Mouse (Mus musculus) T-helper 2 cell (primary cell): Measurements from ENCODE around the gene Pdx1.

Experiments used
- in situ Hi-C: fragments of 300-600 bp; cut with MboI, MseI; formaldehyde crosslinking; loops from one replicate; pipeline ENCODE4 v1.15.1; 2025; ENCODE audit warnings: high pct_unique_total_duplicates

Gene Pdx1

DNA sequence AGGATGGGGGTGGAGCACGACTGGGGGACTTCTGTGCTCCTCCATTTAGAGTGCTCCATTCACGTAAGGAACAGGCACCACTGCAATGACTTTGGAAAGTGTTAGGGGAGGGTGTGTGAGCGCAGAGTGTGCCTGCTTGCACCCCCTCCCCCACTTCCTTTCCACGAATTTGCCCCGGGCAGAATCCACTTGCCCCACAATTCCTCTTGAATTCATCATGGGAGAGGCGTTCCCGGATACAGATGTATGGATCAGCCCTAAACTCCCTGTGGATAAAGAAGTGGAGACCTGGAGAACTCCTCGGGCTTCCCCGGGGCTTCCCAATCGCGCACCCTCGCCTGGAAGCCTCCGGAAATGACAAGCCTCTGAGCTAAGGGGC, 7.8 kb downstream of the Pdx1 start:
- in situ Hi-C loops: no loop called here

DNA sequence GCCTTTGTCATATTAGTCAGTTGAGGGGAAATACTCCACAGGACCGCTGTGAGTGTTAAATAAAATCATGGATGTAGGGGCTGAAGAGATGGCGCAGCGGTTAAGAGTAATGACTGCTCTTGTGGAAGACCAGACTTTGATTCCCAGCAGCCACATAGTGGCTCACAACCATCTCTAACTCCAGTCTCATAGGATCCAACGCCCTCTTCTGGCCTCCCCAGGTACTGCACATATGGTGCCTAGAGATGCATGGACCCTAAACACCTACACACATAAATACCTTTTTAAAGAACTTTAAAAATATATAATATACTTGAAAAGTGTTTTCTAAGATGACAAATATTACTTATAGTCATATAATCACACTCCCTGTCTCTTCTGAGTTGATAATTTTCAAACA, 14.6 kb downstream of the Pdx1 start:
- in situ Hi-C loops: no loop called here

DNA sequence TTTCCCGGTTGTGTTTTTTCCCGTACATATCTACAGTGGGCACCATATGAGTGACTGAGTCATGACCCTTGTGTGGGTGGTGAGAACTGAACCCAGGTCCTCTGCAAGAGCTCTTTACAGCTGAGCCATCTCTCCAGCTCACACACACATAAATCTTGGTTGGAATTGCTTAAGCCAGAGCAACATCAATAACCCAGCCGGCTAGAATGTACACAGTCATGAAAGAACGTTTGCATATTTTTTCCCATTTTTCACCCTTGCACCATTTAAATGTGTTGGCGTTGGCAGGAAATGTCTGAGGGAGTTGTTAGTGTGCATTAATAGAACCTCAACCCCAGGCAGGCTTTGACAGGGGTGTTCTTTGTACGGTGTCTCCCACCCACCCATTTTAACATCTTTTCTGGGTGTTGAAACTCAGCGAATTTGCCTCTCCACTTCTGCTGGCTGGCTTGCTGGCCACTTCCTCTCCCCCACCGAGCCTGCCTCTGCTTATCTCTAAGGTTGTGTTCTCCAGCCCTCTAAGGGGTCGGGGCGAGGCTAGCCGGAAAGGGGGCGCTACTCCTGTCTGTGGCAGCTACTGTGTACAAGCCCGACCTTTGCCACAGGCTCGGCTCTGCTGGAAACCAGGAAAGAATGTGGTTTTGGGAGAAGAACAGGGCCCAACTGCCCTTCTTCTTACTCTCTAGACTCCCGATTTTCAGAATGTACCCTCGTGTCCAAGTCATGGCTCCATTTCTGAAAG, 22.2 kb downstream of the Pdx1 start:
- in situ Hi-C loops: no loop called here

DNA sequence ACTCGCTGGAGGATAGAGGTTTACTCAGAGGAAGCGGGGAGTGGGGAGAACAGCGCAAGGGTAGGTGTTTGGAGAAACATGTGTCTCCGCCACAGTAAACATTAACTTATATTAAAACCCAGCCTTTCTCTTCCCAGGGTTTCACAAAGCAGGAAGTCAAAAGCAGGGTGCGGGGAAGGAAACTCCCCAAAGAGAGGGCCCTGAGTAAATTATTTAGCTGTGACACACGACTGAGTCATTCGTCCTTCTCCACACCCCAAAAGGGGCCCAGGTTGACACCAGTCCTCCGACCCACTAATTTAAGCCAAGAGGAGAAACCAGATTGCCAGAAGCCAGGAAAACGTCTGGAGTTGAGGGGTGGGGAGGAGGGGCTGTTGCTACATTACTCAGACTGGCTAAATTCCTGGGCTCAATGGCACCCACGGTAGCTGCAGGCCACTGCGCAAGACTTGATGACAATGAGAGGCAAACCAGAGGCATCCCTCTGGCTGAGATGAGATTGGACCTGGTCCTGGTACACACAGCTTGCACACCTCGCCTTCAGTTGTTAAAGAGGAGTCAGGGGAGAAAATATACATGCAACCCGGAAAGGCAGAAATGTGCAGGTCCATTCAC, 22.9 kb downstream of the Pdx1 start:
- in situ Hi-C loops: no loop called here

DNA sequence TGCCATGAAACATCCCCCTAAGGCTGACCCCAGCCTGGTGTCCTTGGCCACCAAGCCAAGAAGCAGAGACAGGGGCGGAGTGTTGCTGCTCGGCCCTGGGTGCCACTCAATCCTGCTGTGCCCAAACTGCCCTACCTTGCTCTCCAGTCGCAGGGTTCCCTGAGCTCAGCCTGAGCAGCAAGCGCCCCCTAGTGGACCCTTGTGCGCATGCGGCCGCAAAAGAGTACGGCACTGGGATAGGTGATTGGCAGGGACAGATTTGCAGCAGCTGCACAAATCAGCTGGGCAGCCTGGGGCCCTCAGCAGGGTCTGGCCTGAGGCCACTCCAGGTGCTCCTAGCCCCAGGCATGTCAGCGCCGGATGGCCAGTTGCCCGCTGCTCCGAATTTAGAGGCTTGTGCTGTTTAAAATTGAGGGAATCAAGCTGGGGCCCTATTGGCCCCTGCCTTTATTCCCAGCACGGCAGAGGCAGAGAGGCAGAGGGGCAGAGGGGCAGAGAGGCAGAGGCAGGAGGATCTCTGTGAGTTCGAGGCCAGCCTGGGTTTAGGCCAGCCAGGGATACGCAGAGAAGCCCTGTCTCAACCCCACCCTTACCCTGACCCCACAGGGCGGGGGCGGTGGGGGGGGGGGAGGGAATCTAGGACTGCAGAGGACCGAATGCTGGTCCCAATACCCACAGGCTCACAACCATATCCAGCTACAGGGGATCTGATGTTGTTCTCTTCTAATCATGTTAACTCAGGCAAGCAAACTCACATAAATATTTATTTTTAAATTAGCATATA, 23.6 kb downstream of the Pdx1 start:
- in situ Hi-C loops: no loop called here

DNA sequence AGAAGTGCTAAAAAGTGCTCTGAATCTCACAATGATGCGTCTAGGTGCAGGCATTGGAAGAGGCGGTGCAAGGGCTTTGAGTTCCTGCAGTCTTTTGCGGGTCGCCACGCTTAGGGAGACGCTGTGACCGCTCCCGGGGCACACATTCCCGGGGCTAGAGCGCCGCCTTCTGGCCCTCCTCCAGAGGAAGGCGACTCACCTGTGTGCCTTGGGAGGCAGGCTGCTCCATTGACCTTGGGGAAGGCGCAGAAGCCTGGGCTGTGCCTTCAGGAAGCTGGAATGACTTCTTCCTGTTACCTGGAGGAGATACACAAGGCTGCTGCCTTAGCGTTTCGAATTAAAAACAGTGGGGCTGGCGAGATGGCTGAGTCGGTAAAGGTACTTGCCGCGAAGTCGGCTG, 24.4 kb downstream of the Pdx1 start:
- in situ Hi-C loops: no loop called here

DNA sequence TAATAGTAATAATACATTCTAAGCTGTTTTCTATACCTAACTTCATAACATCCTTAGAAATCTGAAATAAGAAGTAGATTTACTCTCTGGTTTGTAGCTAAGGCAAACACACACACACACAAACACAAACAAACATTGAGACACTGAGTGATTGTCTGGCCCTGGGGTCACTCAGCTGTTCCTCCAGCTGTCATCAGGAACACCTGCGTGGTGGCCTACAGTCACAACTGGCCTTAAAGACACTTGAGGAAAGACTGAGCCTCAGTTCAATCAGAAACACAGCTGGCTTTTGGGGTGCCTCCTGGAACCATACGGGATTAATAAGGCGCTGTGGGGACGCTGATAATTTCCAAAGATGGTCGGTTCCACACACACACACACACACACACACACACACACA, 27.5 kb downstream of the Pdx1 start:
- in situ Hi-C loops: no loop called here

DNA sequence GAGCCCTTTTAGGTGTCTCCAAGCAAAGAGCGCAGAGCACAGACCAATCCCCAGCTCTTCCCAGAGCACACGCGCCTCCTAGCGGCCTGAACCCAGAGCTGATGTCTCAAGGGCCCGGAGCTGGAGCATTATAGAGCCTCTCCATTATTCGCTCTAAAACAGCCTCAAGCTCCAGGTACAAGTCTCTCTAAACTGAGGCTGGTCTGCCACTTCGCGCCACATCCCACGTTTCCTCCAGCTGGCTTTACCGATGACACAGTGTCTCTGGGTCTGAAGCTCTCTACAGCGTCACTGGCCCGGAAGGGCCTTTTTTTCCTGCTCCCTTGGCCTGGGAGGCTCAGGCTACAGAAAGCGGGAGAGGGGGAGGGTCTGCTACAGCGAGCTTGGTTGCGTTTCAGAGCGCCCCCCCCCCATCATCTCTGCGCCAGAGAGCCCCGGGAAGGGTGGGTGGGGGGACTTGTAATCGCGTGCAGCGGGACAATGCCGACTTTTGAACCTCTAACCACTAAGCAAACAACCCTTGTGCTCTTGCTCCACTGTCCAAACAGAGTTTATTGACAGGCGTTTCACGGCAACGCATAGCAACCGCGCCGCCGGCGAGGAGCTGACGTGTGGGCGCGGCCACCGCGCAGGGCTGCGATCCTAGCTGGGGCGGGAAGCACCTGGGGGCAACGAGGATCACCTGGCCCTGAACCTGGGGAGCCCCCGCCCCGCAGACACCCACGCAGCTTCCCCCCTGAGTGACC, 29.7 kb downstream of the Pdx1 start:
- in situ Hi-C loops: no loop called here

DNA sequence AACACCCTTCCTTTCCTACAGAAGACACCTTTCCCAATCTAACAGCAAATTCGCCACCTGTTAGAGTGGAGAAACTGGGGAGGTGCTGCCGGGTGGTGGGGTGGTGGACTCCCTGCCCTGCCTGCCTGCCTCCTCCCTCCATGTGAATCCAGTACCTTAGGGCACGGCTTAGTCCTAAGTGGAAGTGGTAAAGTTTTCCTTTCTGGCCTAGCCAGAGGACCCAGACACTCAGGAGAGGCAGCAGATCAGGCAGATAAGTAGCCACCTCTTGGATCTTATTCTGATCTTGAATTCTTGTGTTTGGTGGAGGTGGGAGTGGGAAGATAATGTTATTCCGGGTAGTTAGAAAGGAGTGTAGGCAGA, 30.2 kb downstream of the Pdx1 start:
- in situ Hi-C loops: loop anchor here (10.0 kb wide), 1 partner anchor 595 kb away; no protein-coding TSS in a partner anchor

DNA sequence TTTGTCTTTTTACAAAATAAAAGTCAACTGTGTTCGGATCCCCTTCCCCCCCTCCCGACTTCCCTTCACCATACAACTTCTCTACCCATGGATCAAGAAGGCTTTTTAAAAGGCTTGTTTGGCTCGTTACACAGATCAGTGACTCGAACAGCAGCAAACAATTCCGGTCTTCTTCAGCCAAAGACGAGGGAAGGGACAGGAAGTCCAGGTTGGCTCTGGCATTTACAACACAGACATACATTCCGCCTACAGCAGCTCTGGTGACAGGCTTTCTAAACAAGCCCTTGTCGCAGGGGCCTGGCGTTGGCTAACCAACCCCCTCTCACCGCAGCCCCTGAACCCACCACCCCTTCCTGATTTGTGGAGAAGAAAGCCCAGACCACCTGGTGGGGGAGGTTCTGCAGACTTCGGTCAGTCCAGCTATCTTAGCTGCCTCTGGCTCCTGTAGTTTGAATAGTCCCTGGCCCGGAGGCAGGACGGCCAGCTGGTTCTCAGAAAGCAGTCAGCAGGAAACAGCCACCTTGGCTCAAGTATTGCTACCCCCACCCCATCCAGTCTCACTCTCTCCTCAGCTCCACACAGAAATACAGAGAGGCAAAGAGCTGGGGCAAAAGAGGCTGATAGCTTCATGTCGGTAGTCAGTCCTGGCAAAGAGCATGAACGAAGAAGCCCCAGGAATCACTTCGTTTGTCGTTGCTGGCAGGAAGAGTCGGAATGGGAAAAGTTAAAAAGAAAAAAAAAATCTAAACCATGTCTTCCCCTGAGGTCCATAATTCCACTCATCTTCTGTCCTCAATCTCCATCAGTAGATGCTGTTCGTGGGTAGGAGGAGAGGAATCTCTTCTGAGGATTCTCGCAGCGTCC, 31.4 kb downstream of the Pdx1 start:
- in situ Hi-C loops: loop anchor here (10.0 kb wide), 1 partner anchor 596 kb away; no protein-coding TSS in a partner anchor

DNA sequence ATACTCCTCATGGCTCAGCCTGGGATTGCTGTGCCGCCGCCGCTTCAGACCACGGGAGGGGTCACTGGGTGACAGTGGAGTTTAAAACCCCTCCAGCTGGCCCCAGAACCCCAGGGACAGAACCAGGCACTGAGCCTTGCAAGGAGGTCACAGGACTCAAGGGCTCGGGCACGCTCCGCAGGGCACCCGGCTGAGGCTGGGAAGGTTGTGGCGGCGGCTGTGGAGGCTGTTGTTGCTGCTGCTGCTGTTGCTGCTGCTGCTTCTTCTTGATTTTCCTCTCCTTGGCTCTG, 32.0 kb downstream of the Pdx1 start:
- in situ Hi-C loops: loop anchor here (10.0 kb wide), 1 partner anchor 597 kb away; no protein-coding TSS in a partner anchor

DNA sequence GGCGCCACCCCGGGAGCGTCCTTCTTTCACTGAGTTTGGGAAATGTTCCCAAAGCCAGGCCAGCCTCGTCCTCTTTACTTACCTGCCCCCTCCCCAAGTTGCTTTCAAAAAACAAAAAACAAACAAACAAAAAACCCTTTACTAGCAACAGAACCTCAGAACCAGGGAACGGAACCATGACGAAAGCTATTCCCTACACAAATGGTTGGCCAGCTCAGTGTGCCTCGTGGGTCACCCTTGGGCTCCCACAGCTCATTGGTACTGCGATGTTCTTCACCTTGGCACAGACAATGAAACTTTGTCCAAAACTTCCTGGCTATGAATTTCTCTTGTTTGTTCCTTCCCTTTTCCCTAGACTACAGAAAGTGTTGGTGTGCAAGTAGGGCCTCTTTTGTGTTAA, 32.4 kb downstream of the Pdx1 start:
- in situ Hi-C loops: loop anchor here (10.0 kb wide), 1 partner anchor 597 kb away; no protein-coding TSS in a partner anchor

DNA sequence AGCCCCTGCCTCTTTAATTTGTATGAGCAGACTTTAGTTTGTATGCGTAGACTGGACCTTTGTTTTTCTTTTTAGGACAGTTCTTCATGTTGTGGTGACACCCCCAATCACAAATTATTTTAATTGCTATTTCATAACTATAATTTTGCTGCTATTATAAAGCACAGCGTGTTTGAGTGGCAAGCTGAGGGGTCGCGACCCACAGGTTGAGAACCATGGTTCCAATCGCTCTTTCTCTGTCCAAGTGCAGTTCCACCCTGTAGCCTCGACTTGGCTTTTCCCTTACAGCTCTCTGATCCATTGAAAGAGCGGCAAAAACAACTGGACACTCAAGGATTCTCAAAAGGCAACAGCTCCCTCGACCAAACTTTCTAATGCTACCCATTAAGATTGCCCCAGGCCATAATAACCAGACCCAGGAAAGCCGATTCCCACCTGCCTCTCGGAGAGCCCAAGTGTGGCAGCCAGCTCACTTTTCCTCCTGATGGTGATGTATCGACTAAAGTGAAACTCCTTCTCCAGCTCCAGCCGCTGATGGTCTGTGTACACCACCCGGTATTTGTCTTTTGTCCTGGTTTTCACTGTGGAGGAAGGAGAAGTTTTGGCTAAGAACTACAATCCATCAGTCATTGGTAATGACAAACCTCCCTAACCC, 33.1 kb downstream of the Pdx1 start:
- in situ Hi-C loops: loop anchor here (10.0 kb wide), 1 partner anchor 598 kb away; no protein-coding TSS in a partner anchor

DNA sequence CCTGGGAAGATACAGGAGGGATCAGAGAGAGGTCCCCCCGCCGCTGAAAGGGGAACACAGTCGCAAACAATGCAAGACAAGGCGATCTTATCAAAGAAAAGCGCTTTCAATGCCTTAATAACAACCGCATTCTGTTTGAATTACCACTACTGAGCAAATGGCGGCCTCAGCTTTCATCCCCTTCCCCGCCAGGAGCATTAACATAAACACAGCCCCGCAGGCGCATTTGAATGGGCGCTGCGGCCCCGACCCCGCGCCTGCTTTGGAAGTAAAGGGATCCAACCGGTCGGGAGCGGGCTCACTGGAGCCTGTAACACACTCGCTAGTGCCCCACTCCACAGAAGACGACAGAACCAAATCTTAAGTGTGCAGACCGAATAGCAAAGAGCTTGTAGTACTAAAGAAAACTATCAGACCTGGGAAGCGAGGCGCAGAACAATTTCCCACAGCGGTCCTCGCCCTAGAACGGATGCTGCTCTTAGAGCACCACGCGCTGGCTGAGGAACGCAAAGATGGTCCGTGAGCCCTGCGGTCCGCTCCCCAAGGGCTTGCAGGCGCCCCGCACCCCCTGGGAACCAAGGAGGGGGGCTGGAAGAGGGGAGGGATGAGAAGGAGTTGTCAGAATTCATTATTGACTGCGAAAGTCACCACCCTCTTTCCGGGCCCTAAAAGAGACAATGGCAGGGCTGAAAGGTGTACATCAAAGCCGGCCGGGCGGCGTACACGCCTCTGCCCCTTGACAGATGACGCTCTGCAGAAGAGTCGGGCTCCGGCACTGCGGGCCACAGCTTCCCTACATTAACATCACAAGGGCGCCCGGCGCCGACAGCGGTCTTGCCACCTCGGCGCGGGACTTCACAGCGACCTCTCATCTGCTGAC, 34.8 kb downstream of the Pdx1 start:
- in situ Hi-C loops: loop anchor here (10.0 kb wide), 1 partner anchor 600 kb away; no protein-coding TSS in a partner anchor

DNA sequence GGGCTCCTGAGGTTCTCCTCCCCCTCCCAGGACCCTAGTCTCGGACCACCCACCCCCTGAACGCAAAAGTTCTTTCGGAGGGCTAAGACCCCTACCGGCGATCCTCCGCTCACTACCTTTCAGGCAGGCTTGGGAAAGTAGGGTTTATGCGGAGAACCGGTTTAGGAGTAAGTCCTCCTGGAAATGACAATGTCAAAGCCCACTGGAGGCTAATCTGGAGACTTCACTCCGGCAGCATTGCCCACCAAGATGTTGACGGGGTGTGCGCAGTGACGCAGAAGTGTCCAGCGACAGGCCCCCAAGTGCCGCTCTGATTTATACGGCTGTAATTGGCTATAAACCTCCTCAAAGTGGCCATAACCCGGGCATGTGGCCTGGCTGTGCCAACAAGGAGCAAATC, 35.4 kb downstream of the Pdx1 start:
- in situ Hi-C loops: loop anchor here (10.0 kb wide), 1 partner anchor 600 kb away; no protein-coding TSS in a partner anchor

DNA sequence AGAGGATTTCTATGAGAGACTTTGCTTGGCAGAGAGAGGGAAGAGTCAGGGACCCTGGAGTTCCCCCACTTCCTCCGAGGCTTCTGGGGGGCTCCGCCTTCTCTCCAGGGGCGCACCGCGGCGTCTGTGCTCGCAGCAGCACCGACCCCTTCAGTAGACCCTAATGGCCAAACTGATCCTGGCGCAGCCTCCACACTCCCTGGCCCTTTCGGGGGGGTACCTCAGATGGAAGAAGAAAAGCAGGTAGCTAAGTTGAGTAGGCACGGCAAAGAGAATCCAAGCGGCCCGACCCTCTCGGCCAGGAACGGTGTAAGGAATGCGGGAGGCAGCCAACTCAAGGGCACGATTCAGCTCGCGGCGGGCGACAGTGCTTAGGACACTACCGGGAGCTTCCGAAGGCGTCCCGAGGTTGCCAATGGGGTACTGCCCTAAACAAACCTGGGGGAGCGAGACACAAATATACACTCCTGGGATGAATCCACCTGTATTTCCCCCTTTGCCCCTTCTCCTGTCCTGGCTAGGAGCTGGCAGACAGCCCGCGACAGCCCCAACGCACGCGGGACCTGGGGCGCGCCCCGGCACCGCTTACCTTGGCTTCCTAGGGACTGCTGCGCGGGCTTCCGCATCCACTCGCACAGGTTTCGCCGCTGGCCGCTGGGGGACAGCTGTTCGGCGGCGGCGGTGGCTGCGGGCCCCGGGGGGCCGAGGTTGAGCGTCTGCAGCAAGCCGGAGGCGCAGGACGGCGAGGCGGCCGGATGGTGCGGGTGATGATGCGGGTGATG, 36.3 kb downstream of the Pdx1 start:
- in situ Hi-C loops: loop anchor here (10.0 kb wide), 1 partner anchor 601 kb away; no protein-coding TSS in a partner anchor

DNA sequence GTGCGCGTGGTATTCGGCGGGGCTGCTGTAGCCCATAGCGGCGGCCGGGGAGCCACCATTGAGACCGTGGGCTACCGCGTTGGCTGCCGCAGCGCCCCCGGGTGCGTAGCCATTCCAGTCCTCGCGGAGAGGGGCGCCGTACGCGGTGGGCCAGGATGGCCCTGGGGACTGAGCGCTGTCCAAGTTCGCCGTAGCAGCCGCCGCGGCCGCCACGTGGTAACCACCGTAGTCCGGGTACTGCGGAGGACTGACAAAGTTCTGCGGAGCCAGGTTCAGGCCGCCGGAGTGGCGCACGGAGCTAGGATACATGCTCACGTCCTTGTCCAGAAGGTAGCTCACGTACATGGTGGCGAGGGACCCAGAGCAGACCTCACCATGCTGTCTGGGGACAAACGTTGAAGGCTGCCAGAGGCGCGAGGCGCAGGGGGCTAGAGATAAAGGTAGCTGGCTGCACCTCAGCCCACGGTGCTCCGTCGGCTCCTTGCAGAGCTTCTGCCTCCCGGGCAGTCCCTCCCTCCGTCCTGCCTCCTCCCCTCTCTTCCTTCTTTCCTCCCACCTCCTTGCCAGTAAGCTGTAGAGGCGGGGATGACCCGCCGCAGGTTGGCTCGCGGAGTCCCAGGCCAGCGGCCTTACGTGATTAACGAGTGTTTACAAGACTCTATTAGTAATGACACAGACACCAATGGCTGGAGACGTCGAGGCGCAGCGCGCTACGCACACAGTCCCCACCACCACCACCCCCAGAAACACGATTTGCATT, 37.1 kb downstream of the Pdx1 start, which contains the start of gene Cdx2:
Cdx2 (minus strand) TSS at position 633 of the 760 bp plus-strand sequence.
- in situ Hi-C loops: loop anchor here (10.0 kb wide), 1 partner anchor 602 kb away; no protein-coding TSS in a partner anchor
